Mouse (Mus musculus) testis, adult 2 months (tissue): ENCODE measurements at regions not wholly inside any gene's neighbourhood (a gene's known extent, or its start where the extent isn't known, plus 50 kb on each side); places are given as distances from the start of the nearest gene placed in this dataset.

ENCODE experiments used
- H3K27ac ChIP-seq: fragments of 200-500 bp; 2 replicates; pipeline ENCODE4 v1.5.1; 2012; ENCODE audit warnings: low read depth, low read length; ENCODE audit not compliant: control insufficient read depth, insufficient read depth
- H3K27me3 ChIP-seq: fragments of 200-500 bp; 2 replicates; pipeline ENCODE4 v1.6.1; 2012; ENCODE audit warnings: mild to moderate bottlenecking, low read length, moderate library complexity; ENCODE audit not compliant: control insufficient read depth, insufficient read depth
- H3K36me3 ChIP-seq: fragments of 200-500 bp; 2 replicates; pipeline ENCODE4 v1.6.1; 2012; ENCODE audit warnings: mild to moderate bottlenecking, low read length; ENCODE audit not compliant: control insufficient read depth, insufficient read depth
- H3K4me1 ChIP-seq: fragments of 200-500 bp; 2 replicates; pipeline ENCODE4 v1.6.1; 2012; ENCODE audit warnings: low read length; ENCODE audit not compliant: control insufficient read depth, insufficient read depth
- H3K4me3 ChIP-seq: fragments of 200-500 bp; 2 replicates; pipeline ENCODE4 v1.5.1; 2012; ENCODE audit warnings: low read depth, mild to moderate bottlenecking, low read length, moderate library complexity, mixed read lengths; ENCODE audit not compliant: control insufficient read depth
- CTCF ChIP-seq: fragments of 200-500 bp; IDR thresholded peaks from 2 replicates; pipeline ENCODE4 v1.5.1; 2012; ENCODE audit warnings: low read depth, mild to moderate bottlenecking, inconsistent platforms, low read length, moderate library complexity; ENCODE audit not compliant: control insufficient read depth, insufficient read depth, insufficient replicate concordance
- POLR2A ChIP-seq: fragments of 200-500 bp; IDR thresholded peaks from 2 replicates; pipeline ENCODE4 v1.6.1; 2012; ENCODE audit warnings: low read depth, mild to moderate bottlenecking, inconsistent platforms, low read length, moderate library complexity; ENCODE audit not compliant: control insufficient read depth

GRCm38 (mm10) chr8:126644179-126644578, 50.4 kb upstream of the Irf2bp2 start:
- Histone ChIP-seq H3K27ac (no peak overlapping the region), H3K27me3 (no peaks in the 10 kb centered on the region), H3K4me1 (no peaks in the 10 kb centered on the region), H3K4me3 (no peak overlapping the region), H3K36me3 (no peaks in the 10 kb centered on the region)
- TF ChIP-seq POLR2A (no peak), CTCF (no peak)
